Mouse (Mus musculus) R1 (cell line): ENCODE measurements around the gene Klhl2.

Experiments
- DNase-seq: peaks from one replicate; pipeline ENCODE4 v3.0.0-alpha.2; 2018; ENCODE audit warnings: low read depth, low spot score

The Klhl2 gene

DNA sequence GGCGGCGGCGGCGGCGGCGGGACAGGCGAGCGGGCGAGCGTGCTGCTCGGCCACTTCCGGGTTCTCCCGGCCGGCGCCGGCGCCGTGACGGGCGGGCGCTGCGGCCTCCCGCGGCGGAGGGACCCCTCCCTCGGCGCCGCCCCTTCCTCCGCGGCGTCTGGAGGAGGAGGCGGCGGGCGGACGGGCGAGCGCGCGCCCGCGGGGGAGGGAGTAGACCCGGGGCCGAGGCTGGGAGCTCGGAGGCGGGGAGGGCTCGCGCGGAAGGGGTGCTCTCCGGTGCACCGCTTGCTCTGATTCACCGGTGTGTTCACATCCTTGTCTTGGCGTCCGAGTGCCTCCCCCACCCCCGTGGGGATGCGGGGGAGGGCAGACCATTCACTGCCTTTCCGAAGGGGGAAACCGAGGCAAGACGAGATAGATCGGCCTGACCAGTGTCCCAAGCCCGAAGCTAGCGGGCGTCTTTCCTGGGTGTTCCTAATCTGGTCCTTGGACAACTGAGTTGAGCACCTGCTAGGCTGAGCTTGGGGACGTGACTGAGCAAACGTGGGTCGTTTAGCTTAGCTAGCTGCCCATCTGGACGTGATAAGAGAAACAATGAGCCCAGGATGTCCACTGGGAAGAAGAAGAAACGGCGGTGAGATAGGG lies at the start of gene Klhl2:
Gene Klhl2 (minus strand): TSS at position 121 of the 645 bp plus-strand sequence.
- DNase-seq = peak; percentile 57

GRCm38 (mm10) chr8:64898710-64899109 lies 48.9 kb upstream of the Klhl2 start:
- DNase-seq = peak; percentile 30

GRCm38 (mm10) chr8:64896731-64897130 lies 46.9 kb upstream of the Klhl2 start:
- DNase-seq = no peak

- DNase-seq = no peak
These were observed 30.9 kb upstream of the Klhl2 start for GRCm38 (mm10) chr8:64880619-64881200.

GRCm38 (mm10) chr8:64877630-64878312 lies 28.0 kb upstream of the Klhl2 start:
- no peak for DNase-seq

DNA sequence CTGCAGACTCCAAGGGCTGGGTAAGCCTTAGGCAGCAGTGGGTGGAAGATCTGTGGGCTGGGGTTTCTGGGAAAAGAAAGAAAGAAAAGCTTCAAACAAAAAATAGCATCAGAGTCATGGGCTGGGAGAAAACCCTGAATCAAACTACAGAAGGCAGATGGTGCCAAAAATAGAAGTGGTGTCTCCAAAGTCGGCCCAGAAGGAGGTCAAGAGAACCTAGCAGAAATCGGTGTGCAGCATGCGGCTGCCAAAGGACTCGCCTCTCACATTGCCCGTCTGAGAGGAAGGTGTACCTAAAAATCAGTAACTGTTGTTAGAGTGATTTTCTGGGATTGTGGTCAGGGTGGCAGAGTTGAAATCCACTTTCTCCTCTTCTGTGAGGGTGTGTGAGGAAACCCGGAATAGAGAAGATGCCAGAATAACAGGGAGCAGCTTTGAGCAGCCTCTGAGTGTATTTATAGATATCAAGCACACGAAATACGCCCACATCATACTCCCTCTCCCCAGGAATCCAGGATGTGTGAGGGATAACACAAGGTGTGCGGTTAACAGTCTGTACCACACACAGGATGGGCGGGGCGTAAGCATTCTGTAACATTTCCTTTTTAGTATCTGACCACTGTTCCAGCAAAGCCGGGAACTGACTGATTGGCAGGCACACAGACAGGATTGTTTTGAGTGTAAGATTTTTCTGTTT lies 21.8 kb upstream of the Klhl2 start:
- DNase-seq = peak; percentile 16

GRCm38 (mm10) chr8:64870218-64870617 lies 20.4 kb upstream of the Klhl2 start:
- no peak for DNase-seq

- DNase-seq = no peak
These were observed 523 bp downstream of the Klhl2 start for GRCm38 (mm10) chr8:64849091-64849896.

- no peak for DNase-seq
These were observed 1.5 kb downstream of the Klhl2 start for GRCm38 (mm10) chr8:64848245-64848785.

GRCm38 (mm10) chr8:64847650-64848049 lies 2.2 kb downstream of the Klhl2 start:
- peak; percentile 72 for DNase-seq

DNA sequence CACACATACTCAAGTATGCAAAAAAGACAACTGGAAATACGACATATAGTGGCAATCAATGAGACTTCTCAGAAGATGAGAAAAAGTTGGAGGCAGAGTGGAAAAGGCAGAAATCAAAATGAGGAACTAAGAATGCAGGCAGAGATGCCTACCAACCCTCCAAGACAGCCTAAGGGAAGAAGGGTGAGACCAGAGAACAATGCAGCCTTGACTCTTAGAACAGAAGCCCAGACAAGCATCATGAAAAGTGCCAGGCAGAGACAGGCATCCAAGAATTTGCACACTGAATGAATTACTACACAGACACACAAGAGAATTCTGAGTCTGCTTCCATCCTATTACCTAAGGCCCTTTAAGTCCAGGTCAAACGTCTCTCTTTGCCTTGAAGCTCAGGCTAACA lies 2.6 kb downstream of the Klhl2 start:
- DNase-seq = no peak

DNA sequence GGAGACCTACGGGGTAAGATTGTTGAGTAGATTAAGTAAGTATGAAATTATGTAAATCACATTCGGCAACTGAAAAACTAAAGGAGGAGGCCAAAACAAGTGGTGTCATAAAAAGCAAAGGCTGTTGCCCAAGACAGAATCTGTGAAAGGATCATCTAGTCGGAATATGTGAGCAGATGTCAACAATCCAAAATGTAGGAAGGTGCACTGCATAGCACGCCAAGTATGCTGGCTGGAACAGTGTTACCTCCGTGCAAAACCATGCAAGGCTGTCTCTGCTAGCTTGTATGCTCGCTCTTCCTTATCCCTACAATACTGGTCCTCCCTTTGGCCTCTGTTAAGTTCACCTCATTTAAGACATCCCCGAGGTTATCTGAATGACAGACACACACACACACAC lies 4.5 kb downstream of the Klhl2 start:
- DNase-seq = no peak

GRCm38 (mm10) chr8:64844043-64844481 lies 5.8 kb downstream of the Klhl2 start:
- DNase-seq = no peak

DNA sequence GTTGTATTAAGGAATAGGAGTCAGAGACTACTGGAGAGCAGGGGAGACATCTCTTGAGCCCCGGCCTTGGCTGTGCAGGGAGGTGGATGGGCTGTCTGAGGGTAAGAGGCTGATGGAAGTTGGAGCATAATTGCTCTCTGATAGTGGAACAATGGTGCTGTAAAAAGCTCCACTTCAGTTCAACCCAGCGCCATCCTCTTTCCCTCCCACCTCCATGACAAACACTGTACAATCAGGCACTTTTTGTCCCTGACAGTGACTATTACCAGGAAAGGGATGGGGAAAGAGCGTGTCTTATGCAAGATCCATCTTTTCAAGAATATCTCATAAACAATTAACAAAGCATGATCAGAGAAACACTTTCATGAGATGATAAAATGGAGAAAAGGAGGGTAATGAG lies 6.6 kb downstream of the Klhl2 start:
- no peak for DNase-seq

DNA sequence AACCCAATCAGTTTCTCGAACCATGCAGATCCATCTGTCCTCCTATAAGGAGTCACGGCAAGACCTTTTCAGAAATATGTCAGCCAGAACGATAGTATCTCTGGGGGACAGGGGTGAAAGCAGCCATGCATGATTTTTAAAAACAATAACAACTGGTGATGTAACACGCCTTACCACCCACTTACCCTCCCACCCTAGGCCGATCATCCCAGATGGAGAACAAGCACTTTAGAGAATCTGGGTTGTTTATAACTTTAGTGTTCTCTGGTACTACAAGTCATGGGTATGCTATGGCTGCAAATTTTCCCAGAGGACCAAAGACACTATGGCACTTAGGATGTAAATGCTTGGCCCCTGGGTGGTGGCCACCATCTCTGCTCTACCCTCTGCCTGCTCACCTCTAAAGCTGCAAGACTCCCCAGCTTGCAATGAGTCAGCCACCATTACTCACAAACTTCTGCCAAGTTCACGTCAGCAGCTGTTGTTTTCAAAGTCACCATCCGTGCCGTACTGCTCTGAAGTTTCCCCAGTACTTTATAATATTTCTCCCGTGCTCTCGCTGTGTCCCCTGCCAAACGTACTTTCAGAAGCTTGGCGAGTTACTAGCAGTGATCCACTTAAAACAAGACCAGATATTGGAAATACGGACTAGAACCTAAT lies 7.9 kb downstream of the Klhl2 start:
- no peak for DNase-seq

DNA sequence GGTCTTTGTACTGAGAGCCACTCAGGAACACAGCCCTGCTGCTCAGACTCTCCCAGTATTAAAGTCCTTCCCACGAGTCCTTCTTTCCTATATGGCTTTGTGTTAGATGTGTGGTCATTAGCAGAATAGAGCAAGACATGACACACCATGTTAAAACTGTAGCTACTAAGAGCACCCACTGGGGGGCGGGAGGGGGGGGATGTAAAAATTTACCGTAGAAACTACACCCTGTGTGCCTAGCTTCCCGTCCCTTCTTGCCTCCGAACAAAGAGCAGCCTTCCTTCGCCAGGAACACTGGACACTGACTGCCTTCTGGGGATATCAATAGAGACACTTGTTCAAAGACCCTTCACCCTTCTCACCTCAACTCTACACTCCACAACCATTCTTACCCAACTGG lies 10.2 kb downstream of the Klhl2 start:
- peak; percentile 46 for DNase-seq

GRCm38 (mm10) chr8:64835475-64836122 lies 14.2 kb downstream of the Klhl2 start:
- no peak for DNase-seq

DNA sequence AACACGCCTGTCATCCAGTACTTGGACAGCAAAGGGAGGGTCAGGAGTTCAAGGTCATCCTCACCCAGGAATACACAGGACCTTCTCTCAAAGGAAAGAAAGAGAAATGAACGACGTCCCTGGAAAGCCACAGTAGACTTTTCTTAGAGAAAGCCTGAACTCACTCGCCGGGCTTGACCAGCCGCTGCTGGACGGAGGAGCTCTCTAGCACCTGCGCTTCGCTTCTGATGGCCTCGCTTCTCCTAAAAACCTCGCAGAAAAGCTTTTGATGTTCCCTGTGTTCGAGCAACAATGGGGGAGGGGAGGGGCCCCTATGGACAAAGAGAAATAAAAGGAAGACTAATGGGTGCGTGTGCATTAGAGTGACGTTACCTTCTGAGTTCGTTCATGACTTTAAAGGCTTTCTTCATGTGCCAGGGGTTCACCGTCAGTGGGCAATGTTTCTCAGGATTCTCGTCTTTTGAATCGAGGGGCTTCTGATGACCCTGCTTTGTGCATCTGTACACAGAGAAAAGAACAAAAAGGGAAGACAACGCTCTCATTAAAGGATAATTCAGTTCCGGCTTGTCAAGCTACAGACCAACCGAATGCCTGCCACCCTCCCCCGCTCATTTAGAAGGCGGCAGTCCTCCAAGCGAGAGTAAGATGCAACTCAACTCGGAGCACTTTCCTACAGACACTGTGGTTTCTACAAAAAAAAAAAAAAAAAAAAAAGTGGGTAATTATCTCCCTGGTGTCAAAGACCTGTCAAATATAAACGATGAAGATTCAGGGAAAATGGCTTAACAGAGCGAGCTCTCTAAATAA lies 15.5 kb downstream of the Klhl2 start:
- peak; percentile 76 for DNase-seq

- DNase-seq = peak; percentile 49
These were observed 17.2 kb downstream of the Klhl2 start for GRCm38 (mm10) chr8:64832581-64833135.
